Mouse (Mus musculus) left cerebral cortex, adult 18-20 months (tissue): ENCODE data around the gene Magi1. TPM values are rescaled to one million over a fixed set of nuclear protein-coding genes. Genes with fewer than 3 reads are reported as not detected.

Source experiments
- DNase-seq, 2 experiments: peaks; one replicate each; pipeline ENCODE4 v3.0.0; 2021 to 2022; ENCODE audit warnings: low spot score in 2 of 2, mixed read lengths in 1 of 2
- total RNA-seq, 2 experiments: library from RNA; stranded (reverse); gene quantifications; 2 replicates each; pipeline ENCODE4 v1.2.3; 2021

Magi1 gene
- total RNA-seq, 2 experiments from 2014 or later, result 71.0 to 87.5 TPM

DNA sequence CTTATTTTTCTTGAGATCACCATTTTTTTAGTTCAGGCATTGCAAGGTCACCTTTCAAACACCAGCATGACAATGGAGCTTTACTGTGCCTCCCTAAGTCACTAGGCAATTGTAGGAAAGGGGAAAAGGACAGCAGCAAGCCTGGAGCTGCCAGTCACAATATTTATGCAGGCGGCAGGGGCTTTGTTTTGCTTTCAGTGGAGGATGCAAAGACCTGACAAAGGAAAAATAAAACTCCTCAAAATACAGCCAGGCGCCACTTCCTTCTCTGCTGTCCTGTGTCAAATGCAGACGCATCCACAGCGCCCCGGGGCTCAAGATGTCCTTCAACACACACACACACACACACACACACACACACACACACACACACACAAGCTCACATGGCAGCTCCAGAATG lies 77.8 kb downstream of the Magi1 start:
- DNase-seq, result no peak

DNA sequence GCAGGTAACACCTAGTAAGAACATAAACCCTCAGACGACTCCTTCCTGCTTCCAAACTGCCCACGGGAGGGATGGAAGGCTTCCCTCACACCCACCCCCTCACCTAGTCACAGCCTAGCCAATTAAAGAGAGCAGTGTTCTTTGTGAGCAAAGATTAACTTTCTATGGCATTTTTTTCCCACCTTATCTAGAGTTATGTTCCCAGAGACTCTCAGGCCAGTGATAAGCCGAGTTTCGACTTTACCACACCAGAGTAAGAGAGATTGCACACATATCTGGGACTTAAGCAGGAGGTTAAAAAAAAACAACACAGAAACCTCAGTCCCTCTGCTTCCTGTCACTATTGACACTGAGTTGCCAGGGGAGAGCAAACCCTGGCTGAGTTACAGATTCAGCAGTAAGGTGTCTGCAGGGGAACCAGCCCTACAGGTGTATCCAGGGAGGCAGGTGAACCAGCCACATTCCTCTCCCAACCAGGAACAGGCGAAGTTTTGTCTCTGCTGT lies 80.0 kb downstream of the Magi1 start:
- no peak for DNase-seq

DNA sequence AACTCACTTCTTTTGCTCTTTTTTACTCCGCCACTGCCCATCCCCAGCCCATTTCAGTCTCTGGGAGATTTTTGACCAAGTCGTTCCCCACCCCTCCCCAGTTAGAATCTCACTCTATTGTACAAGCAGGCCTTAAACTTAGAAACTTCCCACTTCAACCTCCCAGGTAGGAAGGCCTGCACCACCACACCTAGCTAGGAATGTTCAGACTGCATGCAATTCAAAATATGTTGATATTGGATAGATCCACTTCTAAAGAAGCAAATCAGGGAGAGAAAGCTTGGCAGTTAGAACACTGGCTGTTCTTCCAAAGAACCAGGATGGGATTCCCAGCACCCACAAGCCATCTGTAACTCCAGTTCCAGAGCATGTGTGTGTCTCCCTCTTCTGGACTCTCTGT lies 81.8 kb downstream of the Magi1 start:
- no peak for DNase-seq

DNA sequence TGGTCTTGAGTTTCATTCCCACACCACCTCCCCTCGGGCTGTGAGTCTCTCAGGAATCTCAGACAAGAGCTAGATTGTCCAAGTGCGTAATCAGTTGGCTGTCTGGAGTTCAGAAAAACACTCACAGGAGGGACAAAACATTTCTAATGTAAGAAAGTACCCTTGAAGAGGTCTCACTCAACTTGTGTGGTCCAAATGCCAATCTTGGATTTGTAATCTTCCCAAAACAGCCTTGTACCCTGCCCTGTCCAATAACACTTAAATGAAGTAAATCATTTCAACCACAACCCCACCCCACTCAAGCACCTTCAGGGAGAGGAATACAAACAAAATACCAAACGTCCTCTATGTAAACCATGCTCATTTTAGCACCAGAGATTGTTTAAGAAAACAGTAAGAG lies 82.8 kb downstream of the Magi1 start:
- DNase-seq, result no peak

DNA sequence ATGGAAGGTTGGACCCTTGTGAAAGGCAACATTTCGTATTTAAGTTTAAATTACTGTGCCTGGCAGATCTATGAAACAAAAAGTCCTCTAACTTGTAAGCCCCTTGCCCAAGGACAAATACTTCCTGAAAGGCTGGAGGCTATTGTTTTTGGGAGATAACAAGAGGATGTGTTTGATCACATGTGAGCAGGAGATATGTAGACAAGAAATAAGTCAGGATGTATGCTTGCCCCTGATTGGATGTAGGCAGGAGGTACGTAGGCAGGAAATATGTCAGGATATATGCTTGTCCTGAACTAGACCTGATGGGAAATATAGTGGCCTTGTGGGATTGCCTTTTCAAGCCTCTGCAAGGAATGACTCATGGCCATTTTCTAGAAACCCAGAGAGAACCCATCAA lies 84.0 kb downstream of the Magi1 start:
- no peak for DNase-seq

DNA sequence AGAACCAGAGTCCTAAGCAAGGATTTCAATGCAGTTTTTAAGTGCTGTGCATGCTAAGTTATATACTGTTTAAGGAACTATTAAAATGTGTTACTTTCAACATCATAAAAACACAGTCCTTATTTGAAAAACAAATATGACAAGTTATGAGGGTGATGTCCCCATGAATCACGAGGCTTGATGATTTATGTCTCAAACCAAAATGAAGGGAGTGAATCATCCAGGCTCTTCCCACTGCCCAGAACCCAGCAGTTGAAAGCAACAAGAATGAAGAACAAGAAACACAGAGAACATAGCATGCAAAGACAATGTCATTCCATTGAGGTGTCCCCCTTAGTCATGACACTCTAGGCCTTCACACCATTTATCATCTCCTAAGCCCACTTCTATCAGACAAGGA lies 85.9 kb downstream of the Magi1 start:
- DNase-seq, result no peak

DNA sequence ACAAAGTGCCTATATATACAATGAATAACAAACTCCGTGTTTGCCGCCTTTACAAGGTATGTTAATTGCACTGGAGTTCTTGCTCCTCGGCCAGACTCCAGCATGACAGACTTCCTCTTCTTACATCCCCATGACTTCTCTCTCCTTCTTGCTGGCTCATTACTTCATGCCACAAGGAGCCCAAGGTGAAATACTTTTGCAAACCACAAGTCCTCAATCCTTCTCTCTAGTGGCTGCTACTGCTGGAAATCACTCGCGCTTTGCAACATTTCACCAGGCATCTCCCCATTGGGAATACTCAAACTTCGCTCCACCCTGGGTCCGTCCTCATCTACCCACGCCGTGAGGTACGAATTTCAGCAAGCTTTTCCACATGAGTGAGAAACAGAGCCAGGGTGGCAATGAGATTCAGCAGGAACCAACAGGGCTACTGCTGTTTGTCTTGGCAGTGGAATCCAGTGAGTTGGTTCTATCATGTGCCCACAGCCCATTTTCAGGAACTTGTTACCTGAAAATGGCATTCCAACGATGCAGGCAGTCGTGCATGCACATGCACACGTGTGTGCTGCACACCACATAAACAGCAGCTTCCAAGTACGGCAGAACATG lies 88.3 kb downstream of the Magi1 start:
- no peak for DNase-seq

DNA sequence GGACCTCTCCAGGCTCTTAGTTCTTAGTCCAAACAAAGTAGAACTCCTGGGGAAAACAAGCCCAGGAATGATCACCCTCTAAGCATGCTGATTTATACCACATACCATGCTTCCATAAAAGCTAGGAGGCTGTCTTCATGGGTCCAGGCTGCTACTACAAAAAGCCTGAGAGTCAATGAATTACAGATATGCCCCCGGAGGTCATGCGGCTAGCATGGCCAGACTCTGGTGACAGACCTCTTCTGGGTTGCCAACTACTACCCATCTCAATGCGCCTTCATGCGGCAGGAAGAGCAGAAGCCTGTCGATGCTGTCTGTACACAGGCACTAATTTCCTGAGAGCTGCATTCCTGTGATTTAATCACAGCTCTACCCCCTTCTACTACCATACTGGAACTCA lies 92.9 kb downstream of the Magi1 start:
- DNase-seq, result no peak

DNA sequence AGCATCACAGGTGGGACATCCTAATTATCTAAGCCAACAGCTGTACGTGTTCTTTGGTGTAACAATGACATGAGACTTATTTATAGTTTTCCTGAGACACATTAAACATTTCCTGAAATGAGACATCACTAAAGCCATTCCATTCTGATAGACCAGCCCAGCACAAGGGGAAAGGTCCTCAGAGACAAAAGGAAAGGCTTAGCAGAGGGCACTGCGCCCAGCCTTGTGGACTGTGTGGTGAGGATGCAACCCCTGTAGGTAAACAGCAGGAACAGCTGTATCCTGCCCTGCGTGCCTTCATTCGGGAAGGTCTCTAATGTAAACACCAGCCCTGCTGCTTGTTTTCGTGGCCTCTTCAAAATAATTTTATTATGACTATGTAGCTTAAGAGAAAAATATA lies 94.3 kb downstream of the Magi1 start:
- DNase-seq, result no peak

DNA sequence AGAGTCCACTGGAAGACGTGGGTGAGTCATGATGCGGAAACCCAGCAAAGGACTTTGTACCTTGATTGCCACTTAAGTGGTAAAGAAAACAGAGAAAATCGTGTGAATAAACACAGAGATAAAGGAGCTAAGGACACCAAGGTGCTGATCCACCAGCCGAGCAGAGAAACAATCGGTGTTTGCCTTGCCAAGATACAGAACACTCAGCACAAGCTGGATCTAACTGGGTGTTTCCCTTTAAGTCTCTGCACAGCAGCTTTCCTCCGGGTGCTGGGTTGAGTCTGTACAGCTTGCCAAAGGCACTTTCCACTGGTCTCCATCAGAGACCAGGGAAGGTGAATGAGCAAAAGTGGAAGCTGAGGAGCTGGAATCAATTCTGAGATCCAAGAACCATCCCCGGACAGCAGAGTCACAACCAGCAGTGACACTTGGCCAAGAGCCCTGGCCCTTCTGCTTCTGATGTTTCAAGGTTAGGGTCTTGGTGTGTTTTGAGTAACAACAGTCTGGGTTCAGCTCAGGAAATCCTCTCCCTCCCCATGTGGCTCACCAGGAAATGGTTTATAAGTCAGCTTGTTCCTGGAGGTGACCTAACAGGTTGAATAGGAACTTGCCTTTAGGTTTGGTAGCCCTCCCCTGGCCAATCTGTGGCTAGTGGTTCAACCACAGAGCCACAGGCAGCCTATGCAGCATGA lies 96.9 kb downstream of the Magi1 start:
- DNase-seq, result no peak

DNA sequence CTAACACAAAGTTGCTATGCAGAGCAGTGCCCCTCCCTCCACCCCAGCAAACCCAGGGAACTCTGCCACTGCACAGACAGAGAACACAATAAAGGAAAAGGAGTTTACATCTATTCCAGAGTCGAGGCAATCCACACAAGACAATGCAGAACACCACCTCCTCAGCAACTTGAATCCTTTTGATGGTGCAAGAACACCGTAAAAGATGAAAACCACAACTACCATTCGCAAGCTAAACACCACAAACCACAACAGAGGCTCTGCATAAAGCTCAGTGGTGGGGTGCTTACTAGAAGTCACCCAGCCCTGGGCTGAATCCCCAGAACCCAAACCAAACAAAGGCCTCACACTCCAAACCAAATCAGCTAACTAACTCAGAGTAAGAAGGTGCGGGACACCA lies 99.4 kb downstream of the Magi1 start:
- no peak for DNase-seq

DNA sequence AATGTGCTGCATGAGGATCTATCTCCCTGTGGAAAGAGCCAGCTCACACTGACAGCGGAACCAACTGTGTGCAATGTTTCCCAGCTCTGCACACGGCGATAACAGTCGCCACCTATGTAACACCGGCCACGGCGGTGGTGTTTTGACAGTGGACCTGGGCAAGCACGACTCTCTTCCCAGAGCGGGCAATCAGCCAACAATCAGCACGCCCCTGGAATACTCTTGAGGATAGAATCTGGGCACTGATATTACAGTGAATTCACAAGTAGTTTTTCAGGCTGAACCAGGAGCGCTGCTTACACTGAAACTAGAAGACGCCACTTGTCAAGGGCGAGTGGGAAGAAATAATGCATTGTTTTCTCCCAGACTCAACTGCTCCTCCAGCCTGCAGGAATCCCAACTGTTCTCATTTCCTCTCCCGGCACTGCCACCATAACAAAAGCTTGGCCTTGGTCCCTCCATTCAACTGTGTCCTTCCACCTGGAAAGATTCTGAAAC lies 100.3 kb downstream of the Magi1 start:
- DNase-seq, result no peak

DNA sequence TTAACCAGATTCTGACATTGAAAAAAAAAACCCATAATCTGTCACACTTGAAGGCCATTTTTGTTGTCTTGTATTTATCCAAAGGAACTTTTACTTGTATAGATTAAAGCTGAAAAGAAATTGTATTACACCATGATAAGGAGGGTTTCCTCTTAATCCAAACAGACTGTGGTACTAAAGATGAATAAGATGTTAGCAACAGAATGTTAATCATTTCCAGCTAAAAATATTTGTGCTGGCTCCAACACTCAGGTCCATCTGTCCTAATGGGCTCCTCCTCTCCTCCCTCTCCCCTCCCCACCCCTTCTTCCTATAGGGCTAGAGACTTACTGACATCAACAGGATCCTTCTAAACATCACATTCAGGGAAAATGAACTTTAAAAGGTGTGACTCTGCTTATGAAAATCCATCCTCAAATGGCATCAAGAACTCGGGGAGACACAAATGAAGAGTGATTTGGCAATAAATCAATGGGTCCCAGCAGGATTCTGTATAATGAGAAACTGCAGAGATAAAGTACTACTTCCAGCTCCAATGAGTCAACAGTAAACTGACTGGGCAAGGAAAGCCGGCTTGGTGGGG lies 102.0 kb downstream of the Magi1 start:
- DNase-seq, result no peak

DNA sequence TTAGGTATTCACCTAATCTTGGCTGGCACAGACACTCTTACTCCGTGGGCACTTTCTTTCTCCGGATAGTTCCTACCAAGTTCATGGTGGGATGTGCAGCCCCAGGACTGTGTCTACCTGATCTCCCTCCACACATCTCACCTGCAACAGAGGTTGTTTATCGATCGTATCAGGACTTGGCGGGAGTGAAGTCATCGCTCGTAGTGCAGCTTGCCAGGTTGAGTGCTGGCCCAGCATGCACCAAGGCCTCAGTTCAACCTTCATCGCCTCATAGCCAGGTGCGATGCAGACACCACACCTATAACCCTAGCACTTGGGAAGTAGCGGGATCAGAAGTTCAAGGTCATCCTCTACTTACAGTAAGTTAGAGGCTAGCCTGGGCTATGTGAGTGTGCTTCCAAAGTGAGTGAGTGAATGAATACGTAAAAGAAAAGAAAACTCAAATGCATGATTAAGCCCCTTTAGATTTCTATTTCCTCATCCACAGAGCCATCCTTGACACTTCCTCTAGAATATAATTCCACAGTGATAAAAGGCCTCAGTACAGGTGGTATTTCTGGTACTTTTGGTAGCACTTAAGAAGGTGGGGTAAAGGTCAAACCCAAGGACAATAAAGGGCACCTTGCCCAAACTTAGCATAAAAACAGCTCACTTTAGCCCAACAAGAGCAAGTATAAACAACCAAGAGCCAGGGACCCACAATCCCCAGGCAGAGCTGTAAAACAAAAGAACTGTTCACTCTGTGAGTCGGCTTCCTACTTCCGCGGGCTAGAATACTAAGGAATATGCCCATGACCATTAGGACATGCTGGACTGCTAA lies 103.2 kb downstream of the Magi1 start:
- no peak for DNase-seq

DNA sequence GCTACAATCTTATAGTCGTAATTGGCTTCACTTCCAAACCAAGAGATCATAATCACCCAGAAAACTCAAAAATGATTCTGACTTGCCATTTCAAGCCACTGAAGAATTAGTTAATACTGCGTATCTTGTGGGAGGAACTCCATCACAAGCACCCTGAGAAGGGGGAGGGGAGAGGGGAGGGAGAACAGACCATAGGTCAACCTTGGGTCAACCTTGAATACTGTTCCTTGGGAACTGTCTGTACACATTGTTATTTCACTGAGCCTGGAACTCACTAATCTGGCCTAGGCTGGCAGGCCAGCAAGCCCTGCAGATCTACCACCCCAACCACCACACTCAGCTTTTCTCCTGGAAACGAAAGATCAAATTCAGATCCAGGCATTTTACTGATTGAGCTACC lies 106.2 kb downstream of the Magi1 start:
- DNase-seq, result no peak

DNA sequence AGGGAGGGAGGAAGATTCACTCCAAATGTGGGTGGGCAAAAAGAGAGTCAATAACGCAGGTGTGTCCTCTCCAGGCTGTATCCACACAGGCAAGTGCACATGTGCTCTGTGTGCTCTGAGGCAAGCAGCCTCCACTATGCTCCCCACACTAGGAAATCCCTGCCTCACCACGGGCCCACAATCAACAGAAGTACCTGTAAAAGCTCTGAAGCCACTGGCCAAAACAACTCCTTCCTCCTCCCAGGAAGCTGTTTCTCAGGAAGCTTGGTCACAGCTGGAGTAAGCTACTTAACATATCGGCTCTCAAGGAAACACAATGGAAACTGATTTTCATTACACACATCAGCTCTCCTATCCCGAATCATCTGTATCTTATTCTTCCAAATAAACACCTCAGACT lies 107.0 kb downstream of the Magi1 start:
- no peak for DNase-seq

DNA sequence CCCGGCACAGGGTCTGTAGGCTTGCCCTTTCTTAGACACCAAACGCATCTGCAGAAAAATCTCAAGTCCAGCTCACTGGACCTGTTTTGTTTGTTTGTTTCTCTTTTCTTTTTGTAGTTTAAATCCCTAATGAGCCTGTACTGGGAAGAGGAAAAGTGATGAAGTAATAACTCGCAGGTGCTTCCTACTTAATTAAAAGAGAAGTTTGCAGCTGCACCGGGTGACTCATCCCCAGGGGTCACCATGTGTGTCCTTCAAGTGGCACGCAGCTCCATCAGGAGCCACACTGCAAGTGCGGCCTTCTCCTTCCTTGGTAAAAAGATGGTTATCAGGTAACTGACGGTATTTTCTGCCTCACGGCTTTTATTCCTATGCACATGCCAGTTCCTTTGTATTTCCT lies 112.5 kb downstream of the Magi1 start:
- DNase-seq, result no peak

DNA sequence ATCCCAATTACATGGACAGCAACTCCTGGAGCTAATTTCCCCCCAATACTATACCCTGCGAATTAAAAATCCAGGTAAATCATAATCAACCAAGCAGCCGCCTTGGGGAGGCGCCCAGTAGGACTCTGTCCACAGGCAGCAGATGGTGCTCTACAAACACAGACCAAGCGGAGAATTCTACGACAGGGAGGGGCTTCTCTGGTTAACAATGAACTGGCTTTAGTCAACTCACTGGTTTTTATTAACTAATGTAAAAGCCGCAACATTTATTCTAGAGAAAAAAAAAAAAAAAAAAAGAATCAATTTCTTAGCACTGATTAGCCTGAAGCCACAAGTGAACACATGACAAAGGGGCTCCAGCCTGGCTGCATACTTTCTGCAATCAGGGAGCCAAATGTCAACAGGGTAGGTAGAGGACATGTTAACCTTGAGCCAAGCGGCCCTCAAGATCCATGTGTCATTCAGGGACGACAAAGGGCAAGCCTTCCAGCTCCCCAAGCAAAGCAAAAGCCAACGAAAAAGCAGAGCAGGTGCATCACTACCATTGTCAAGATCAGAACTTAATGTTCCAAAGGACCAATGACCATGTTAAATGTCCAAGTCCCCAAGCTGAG lies 114.0 kb downstream of the Magi1 start:
- DNase-seq, result no peak

DNA sequence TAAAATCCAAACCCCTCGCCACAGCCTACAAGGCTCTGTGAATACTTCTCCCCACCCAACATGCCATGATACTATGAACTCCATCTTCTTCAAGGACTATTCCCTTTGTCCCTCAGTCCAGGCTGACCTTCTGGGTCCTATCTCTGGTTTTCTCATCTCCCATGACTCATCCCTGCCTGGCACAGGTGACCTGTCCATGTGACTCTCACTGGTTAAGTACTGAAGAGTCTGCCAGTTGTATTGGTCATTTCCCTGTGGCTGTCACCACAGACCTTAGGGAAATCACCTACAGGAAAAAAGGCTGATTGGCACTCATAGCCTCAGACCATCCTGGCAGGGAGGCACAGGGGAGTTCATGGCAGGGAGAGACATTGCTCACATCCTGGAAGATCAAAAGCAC lies 117.8 kb downstream of the Magi1 start:
- DNase-seq, result no peak

DNA sequence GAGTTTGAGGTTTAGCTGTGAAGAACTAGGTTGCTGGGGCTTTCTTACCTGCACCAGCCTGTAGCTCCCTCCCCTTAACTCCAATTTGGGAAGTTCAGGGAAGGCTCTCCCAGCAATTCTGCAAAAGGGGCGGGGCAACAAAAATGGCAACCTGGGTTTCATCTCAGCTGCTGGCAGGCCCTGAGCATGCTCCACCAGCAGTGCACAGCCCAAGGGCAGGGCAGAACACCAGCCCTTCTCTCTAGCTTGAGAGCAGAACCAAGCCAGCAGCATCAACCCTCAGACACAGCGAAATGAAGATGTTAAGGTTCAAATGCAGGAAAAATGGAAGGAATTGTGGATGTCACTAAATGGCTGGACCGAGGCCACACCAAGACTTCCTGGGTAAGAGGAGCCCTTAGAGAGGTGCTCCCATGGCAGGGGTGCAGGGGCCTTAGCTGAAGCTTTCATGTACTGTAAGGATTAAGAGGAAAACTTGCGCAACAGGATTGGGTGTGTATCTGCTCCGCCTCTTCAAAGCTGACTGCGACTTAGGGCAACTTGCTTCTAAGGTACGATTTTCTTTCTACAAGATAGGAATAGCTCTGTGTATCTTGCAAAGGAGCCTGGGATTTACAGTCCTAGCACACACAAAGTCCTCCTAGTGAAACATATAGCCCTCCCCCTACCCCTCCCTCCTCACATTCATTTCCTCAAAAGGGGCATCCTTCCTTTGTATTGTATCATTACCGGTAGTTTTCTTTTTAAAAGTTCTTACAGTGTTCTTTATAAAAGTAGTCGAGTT lies 118.8 kb downstream of the Magi1 start:
- no peak for DNase-seq
